Mouse (Mus musculus) heart, postnatal 14 days (tissue): ENCODE data around the gene Dcaf17. TPM values are rescaled to one million over a fixed set of nuclear protein-coding genes. Genes with fewer than 3 reads are reported as not detected.

Experiments
- DNase-seq, 2 experiments: peaks; one replicate each; pipeline ENCODE4 v3.0.0; 2021 to 2022
- intact Hi-C: fragments of 180-260 bp; cut with DNase I; formaldehyde crosslinking; loops from one replicate; pipeline ENCODE4 v1.15.1; 2025
- total RNA-seq, 2 experiments: library from RNA; stranded (reverse); gene quantifications; 2 replicates each; pipeline ENCODE4 v1.2.3; 2021

Gene Dcaf17
- total RNA-seq, 2 experiments from 2014 or later: 5.1 to 8.1 TPM

DNA sequence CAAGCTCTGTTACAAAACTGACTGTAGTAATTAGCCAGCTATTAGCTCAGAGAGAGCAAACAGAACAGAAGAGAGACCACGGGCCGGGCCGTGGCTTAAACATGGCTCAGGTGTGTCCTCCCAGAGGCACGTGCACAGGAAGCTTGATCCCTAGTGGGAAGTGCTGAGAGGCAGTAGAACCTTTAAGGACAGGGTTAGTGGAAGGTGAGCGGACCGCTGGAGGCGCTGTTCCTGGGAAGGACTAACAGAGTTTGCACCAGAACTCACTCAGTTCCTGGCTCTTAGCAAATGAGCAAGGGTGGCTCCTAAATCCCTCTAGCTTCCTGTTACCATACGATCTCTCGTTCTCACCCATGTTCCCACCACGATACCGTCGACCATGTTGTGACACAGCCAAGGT lies 6.2 kb upstream of the Dcaf17 start:
- no peak for DNase-seq
- intact Hi-C loops: no loop called here

DNA sequence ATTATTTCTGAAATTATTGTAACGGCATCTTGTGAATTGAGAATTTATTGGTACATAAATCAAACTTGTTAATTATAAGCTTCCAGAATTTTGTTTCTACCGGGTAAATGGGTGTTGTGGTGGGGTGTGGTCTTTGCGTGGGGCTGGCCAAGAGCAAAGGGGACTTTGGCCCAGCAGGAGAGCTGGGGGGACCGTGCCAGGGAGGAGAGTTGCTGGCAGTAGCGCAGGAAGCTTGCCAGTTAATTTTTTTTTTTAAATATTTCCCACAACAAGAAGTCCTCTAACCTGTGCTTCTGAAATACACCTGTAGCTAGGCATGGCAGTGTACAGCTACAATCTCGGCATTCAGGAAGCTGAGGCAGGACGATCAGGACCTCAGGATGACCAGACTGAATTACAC lies 4.6 kb upstream of the Dcaf17 start:
- DNase-seq: no peak
- intact Hi-C loops: no loop called here

DNA sequence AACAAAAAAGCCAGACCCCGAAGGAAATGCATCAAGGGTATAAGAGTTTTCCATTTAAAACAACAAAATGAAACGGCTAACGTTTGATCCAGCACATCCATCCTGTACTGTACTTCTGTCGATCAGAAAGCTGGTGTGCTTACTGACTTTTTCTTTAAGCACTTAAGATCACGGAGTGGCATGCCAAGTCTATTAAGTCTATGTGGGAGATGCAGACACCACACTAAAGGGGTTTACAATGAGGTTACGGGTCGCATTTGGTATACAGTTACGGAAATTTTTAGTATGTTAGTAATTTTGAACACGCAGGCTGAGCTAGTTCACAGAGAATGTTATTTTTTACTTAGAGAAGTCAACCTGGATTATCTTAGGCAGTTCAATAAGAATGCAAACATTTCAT lies 412 bp upstream of the Dcaf17 start:
- intact Hi-C loops: no loop called here
- no peak for DNase-seq

DNA sequence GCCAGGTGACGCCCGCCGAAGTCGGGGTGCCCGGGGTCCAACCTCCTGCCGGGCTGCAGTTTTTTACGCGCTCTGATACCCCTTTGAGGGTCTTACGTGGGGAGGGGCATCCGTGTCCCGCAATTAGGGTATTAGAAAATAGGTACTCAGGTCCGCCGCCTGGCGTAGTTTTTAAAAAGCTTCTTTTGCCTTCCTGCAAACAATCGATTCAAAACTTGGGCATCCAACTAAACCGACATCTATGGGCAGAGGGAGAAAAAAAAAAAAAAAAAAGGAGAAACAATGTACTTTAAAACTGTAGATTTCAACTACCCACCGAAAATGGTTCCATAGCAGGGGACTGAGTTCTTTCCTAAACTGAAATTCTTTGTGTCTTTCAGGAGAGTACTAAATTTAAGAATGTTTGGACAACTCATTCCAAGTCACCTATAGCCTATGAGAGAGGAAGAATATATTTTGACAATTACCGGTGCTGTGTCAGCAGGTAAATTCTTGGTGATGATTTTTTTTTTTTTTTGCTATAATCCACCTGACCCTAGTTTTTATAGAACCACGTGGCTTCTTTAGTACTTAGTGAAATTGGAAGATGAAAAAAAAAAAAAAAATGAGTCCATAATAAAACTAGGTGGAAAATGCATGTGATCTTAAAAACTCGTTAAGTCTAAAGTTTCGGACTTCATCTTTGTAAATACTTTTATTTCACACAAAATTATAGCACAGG lies 1.1 kb downstream of the Dcaf17 start:
- DNase-seq: no peak
- intact Hi-C loops: no loop called here

DNA sequence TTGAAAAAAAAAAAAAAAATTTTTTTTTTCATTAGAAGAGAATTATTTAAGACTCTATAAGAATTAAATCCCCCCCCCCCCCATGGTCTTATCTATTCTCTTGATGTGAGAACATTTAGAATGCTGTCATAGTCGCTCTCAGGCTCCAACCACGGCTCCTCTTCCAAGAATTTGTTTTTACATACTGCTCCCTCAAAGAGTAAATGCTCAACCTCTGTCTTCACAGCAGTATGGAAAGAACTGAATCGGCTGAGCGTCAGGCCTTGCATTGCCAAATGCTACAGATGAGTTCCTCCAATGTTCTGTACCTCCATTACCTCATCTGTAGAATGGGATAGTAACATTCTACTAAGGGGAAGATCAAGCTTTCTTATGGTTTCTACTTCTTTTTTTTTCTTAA lies 16.5 kb downstream of the Dcaf17 start:
- intact Hi-C loops: no loop called here
- no peak for DNase-seq

DNA sequence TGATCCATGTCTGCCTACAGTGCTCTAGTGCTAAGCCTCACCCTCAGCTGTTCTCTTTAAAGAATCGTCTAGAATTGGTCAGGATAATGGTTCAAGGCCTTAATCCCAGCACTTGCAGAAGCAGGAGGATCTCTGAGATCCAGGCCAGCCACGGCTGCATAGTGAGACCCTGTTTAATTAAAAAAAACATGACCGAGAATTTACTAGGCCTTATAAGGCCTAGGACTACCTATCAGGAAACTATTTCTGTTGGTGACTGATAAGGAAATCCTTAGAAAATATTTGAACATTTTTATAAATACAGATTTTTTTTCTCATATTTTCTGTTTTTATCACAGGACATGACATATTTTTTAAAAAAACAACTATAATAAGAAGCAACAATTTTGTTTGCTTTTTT lies 18.2 kb downstream of the Dcaf17 start:
- no peak for DNase-seq
- intact Hi-C loops: no loop called here

DNA sequence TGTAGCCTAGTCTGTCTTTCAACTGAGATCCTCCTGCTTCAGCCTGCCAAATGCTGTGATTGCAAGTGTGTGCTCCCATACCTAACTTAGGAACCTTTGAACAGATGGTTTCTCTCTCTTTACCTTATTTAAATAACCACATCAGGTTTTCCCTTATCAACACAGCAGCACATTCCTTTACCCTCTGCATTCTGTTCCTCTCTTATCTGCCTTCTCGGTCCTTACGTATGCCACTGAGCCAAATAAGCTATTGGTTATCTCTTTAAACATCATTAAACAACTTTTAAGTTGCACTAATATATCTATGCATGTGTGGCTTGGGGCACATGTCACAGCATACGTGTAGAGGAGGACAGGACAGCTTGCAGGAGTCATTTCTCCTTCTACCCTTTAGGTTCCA lies 18.7 kb downstream of the Dcaf17 start:
- DNase-seq: no peak
- intact Hi-C loops: no loop called here

DNA sequence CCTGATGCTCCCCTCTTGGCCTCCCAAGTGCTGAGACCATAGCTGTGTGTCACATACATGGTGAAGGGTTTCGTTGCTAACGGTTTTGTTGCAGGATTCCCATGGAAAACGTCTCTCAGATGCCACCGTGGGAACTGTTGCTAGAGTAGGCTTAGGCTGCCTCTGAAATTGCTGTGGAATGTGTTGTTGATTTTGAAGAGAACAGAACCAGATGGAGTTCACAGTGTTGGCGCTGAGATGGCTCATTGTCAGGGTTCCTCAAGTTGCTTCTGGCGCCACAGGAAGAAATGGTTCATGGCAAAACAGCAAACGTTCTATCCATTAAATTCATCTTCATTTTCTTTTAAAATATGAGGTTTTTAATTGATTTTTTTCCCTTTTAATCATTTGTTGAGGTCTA lies 27.3 kb downstream of the Dcaf17 start:
- intact Hi-C loops: no loop called here
- no peak for DNase-seq

DNA sequence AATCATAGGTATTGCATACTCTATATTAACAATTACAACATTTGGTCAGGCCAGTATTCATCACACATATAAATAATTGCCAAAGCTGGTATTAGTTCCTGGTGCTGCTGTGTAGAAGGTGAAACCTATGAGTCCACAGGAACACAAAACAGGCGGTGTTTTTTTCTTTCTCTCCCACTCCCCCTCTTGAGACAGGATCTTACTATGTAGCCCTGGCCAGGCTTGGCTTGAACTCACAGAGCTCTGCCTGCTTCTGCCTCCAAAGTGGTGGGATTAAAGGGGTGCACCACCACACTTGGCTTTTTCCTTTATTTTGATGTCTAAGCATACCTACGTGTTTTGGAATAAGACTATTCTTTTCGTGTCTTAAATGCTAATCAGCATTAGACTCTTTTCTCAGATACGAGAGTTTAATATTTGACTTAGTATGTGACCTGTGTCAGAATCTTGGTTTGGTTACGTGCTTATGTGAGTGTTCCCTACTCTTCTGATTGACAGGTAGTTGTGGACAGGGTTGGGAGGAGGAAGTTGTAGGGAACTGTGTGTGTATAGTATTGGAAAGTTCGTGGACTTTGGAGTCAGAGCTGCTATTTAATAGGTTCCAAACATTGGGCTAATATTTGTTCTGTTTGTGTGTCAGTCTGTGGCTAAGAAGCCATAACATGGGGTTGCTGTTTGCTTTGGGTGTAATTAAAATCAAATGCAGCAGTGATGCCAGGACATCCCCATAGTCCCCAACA lies 28.5 kb downstream of the Dcaf17 start:
- DNase-seq: no peak
- intact Hi-C loops: no loop called here

DNA sequence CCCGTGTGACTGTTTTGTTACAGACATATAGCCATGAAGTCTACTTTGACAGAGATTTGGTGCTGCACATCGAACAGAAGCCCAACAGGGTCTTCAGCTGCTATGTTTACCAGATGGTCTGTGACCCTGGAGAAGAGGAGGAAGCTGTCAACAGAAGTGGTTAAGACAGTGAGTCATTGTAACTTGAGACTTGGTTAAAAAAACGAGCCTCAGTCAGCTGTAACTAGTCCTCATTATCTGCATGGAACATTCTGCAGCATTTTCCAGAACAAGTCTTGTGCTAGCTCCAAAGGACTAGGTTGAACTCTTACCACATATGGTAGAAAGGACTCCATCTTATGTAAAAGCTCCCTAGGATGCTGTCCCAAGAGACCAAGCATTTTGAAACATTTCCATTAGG lies 34.6 kb downstream of the Dcaf17 start:
- no peak for DNase-seq
- intact Hi-C loops: no loop called here

DNA sequence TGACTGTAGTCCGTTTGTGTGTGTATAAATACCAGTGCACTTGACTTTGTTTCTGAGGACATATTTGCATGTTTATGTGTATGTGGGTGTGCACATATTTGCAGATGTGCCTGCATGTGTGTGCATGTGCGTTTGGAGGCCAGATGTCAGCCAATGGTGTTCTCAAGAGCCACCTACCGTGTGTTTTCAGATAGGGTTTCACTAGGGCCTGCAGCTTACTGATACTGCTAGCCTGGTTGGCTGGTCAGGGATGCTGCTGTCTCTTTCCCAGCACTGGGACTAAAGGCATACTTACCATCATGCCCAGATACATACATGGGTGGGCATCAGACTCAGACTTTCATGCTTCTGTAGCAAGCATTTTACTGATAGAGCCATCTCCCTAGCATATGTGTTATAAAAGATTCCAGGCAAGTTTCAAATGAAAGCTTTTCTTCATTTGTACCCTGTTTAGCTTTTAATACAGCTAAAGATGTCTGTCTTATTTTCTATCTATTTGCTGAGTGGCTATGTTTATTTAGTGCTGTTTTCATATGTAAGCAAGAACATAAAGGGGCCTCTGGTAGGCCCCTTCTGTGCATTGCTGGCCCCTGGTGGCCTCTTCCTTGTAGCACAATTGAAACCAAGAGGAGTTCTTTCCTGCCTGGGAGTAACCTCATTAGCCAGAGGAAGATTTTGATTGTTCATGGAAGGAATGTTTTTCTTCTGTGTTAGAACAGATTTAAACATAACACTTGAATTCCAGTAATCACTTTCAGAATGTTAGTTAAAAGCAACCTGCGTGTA lies 35.7 kb downstream of the Dcaf17 start:
- no peak for DNase-seq
- intact Hi-C loops: no loop called here

DNA sequence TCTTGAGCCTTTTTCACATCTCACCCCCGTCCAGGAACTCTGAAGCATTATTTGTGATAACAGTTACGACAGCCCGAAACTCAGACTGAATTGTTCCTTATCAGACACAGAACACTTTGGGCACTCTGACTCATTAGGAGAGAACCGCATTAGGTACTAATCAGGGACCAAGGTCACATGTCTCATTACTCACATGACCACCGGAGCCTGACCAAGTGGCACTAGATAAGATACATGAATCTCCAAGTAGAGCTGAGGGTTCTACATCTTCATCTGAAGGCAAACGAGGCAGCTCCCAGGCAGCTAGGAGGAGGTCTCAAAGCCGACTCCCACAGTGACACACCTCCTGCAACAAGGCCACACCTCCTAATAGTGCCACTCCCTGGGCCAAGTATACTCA lies 41.0 kb downstream of the Dcaf17 start:
- intact Hi-C loops: no loop called here
- no peak for DNase-seq

DNA sequence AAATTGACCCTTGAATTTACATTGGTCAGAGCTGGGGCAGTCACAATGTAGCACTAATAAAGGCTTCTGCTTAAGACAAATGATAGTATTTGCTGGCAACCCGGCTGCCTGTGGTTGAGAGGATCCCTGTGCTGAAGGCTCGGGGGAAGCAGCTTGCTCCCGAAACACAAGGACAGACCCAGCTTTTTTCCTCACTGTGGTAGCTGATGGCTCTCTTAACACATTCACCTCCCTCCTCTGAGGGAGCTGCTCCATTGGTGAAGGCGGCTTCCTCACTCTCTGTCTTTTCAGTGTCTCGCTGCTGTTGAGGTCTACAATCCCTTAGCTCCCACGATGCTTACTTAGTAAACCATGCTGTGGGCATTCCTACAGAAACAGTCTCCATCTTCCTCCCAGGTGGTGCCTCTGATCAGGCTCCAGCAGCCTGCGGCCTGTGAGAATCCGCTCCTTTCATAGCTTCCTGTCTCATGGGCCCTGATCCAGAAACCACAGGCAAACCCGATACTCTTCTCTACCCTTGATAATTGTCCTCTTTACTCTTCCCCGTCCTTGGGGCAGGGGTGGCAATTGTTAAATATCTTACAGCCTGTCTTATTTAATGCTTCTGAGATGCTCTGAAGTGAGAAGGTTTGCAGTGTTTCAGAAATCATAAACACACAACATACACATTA lies 47.6 kb downstream of the Dcaf17 start:
- intact Hi-C loops: no loop called here
- DNase-seq: no peak

DNA sequence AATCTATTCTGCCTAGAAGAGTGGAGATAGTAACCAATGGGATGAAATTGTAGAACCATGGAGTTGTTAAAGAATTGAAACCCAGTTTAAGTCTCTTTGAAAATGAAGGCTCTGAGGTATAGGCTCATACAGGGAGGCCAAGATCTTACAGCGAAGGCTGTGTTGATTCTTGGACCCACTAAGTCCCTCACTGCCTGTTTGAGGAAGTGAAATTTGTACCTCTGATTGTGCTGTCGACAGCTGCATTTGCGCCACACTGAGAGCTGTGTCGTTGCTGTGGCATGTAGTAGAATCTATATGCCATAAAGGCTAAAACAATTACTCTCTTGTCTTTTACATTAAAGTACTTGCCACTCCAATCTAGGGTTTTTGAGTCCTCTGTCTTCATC lies 48.2 kb downstream of the Dcaf17 start:
- intact Hi-C loops: no loop called here
- DNase-seq: no peak

DNA sequence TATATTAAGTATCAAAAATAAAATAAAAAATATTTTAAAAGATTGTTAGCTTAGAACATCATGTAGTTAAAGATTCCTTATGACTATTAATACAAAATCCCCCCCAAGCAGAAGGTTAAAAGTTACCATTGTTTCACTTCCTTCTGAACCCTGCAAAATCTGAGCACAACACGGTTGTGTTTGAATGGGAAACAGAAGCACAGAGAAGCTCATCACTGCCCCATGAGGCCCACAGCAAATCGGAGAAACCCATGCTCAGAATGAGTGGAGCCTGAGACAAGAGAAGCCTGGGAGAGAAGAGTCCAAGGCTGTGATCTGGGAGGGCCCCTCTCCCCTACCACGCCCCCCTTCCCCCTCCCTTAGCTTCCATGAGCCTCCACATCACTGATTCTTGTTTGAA lies 49.6 kb downstream of the Dcaf17 start:
- DNase-seq: no peak
- intact Hi-C loops: no loop called here

DNA sequence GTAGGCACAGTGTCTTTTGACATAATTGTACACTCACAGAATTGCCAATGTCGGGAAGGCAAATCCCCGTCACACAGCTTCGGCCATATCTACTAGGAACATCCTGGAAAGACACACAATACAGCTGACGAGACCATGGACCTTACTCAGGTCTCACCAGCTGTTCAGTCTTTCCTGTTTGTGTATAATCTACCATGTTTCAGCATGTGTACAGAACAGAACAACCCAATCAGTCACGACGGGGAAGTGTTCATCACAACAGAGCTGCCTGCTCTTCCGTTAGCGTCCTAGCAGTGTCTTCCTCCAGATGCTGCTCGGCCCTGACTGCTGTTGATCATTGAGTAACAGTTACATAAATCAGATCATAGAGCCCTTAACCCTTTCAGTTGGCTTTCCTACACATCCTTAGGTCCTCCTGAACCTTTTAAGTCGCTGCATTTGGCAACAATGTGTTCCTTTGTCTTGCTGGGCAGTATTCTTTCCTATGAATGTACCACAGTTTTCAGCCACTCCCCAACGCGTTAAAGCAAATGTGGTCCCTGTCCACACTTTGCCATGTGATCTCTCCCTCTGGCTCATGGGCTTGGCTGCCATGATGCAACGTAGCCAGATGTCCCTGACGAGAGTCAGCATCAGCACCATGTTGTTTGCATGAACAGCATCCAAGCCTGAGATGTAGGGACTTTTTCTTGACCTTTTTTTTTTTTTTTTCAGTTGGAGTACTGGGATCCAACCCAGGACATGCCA lies 50.5 kb downstream of the Dcaf17 start:
- intact Hi-C loops: no loop called here
- no peak for DNase-seq

DNA sequence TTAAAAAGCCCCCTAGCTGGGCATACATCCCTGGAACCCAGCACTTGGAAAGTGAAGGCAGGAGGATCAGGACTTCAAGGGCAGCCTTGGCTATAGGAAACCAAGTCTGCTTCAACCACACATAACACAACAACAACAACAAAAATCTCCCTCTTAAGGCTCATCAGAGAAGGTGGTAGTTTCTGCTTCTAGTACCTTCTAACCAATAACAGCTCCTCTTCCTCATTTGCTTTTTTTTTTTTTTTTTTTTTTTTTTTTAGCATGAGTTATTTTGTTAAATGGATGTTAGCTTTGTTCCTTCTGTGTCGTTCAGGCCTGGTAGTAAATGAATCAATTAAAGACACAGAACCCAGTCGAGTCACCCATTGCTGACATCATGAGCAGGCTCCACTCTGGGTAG lies 52.1 kb downstream of the Dcaf17 start:
- intact Hi-C loops: no loop called here
- DNase-seq: no peak

DNA sequence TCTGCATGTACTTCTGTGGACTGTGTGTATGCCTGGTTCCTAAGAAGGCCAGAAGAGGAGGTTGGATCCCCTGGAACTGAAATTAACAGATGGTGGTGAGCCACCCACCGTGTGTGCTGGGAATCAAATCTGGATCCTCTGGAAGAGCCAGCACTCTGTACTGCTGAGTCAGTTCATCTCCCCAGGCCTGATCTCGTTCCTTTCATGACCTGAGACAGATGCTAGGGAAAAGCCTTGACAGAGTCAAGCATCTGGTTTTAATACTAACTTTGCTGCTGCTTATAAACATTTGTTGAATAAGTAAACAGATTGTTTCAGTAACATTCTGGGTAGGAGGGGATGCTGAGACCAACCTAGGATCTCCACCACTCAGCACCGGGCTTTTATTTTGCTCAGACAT lies 53.4 kb downstream of the Dcaf17 start:
- no peak for DNase-seq

DNA sequence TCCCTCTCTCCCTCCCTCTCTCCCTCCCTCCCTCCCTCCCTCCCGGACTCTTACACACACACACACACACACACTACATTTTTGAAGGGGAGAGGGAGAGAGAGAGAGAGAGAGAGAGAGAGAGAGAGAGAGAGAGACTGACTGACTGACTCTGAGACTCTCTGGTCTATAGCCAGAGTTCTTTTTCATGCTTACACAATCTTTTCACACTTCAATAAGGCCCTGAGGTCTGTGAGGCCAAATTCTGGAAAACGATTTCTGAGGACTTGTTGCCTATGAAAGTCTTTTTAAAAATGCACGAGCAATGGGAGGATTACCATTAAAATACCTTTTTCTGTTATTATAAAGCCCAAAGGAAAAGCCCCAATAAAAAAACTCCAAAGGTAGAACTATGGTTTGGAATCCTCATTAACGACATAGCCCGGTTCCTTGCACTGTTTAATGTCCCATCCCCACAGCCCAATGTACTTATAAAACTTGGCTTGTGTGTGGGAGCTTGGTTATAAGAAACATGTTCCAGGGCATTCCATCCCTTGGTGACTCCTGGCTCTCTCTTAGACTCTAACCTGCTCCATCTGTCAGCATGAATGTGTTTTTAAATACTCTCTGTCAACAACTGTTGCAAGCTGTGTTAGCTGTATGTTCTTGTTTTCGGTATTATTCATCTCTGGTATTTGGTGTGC lies 58.5 kb downstream of the Dcaf17 start:
- intact Hi-C loops: no loop called here
- DNase-seq: no peak

More for the DNA sequence above, 53.4 kb downstream of the Dcaf17 start:
- intact Hi-C loops: no loop called here

DNA sequence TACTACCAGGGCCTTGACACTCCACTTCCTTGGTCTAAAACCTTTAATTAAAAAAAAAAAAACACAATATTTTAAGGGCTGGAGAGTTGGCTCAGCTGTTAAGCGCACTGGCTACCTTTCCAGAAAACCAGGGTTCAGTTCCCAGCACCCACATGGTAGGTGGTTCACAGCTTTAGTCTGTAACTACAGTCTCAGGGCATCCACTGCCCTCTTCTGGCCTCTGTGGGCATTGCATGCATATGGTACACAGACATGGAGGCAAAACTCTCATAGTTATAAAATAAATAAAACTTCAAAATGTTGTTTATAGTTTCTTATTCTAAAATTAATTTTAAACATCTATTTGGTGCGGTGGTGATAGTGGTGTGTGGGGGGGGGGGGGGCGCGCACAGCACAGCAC lies 61.0 kb downstream of the Dcaf17 start:
- DNase-seq: no peak
- intact Hi-C loops: no loop called here
